Mouse (Mus musculus) C2C12 (cell line): ENCODE measurements around the gene Piwil1.
"Not testable (repeated sequence)": the region's sequence is repeated elsewhere in the genome, so short reads cannot be mapped to it uniquely, and the experiment has no call there.

Experiments
- CEBPB ChIP-seq: IDR thresholded peaks from one replicate; pipeline ENCODE4 v1.6.1; 2011; ENCODE audit warnings: low read depth, mild to moderate bottlenecking, control low read depth, moderate library complexity
- CTCF ChIP-seq: IDR thresholded peaks from one replicate; pipeline ENCODE4 v1.5.1; 2011; ENCODE audit not compliant: control insufficient read depth, insufficient read depth, insufficient read length
- FOSL1 ChIP-seq: IDR thresholded peaks from one replicate; pipeline ENCODE4 v1.8.0; 2011; ENCODE audit warnings: mild to moderate bottlenecking, low read length; ENCODE audit not compliant: poor library complexity, insufficient read depth, severe bottlenecking
- MAX ChIP-seq: IDR thresholded peaks from one replicate; pipeline ENCODE4 v1.6.1; 2011; ENCODE audit warnings: mild to moderate bottlenecking, control low read depth
- MYOD1 ChIP-seq: IDR thresholded peaks from one replicate; pipeline ENCODE4 v1.6.1; 2011; ENCODE audit warnings: low read depth; ENCODE audit not compliant: control insufficient read depth, insufficient read length
- MYOG ChIP-seq: IDR thresholded peaks from one replicate; pipeline ENCODE4 v1.6.1; 2011; ENCODE audit not compliant: control insufficient read depth, insufficient read length; ENCODE audit errors: extremely low read depth
- USF1 ChIP-seq: IDR thresholded peaks from one replicate; pipeline ENCODE4 v1.6.1; 2011; ENCODE audit warnings: low read depth, mild to moderate bottlenecking, control low read depth, moderate library complexity

DNA sequence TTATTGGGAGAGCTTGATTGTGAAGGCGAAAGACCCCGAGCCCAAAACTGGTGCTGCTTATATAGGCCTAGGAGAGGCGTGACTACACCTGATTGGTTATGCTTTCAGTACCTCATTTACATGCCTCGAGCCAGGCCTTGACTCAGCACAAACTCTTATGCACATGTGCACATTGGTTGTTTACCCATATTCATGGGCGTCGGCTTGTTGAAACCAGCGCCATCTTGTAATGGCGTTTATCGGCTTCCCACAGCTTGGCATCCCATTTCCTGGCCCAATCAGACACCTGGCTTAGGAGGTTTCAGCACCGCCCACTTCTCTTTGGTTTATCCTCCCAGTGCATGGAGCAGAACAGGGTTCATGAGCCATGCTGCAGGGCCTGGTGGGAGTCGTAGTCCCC lies 18.1 kb downstream of the Piwil1 start:
- not testable (repeated sequence) for TF ChIP-seq CTCF, MAX, USF1, CEBPB, MYOD1, FOSL1, MYOG
